Mouse (Mus musculus): ENCODE data around the gene Impdh1. TPM values are rescaled to one million over a fixed set of nuclear protein-coding genes. Genes with fewer than 3 reads are reported as not detected.
A peak's percentile ranks its signal among the peaks of the same experiment; 100 is the strongest.
"Not testable (repeated sequence)": the region's sequence is repeated elsewhere in the genome, so short reads cannot be mapped to it uniquely, and the experiment has no call there.

Impdh1 gene
- polyA plus RNA-seq, 1 experiment from 2014 or later, result 56.5 TPM

- no peak overlapping the region for H3K27ac ChIP-seq (ENCODE audit: low read depth, low read length)
- no peak overlapping the region for H3K9ac ChIP-seq (ENCODE audit: low read length)
- no peaks in the 10 kb centered on the region for H3K27me3 ChIP-seq (ENCODE audit: control insufficient read depth, insufficient read depth, low read length)
- no peaks in the 10 kb centered on the region for H3K36me3 ChIP-seq (ENCODE audit: control insufficient read depth, insufficient read depth, low read length)
- DNase-seq (ENCODE audit: low spot score) (no peak), ATAC-seq (ENCODE audit: insufficient read depth, low FRiP score, low TSS enrichment) (no peak)
- no peak overlapping the region for H3K4me3 ChIP-seq (ENCODE audit: low read depth, low read length)
- H3K9me3 ChIP-seq (ENCODE audit: control insufficient read depth, low read length), result no peaks in the 10 kb centered on the region
- WGBS, result 94% methylated on average over 6 of the region's 6 CpGs
- no peaks in the 10 kb centered on the region for H3K4me1 ChIP-seq (ENCODE audit: control insufficient read depth, insufficient read depth, low read length)
- no peak overlapping the region for H3K4me2 ChIP-seq (ENCODE audit: low read depth)
Observed at GRCm38 (mm10) chr6:29229265-29229913, 13.2 kb upstream of the Impdh1 start.

DNA sequence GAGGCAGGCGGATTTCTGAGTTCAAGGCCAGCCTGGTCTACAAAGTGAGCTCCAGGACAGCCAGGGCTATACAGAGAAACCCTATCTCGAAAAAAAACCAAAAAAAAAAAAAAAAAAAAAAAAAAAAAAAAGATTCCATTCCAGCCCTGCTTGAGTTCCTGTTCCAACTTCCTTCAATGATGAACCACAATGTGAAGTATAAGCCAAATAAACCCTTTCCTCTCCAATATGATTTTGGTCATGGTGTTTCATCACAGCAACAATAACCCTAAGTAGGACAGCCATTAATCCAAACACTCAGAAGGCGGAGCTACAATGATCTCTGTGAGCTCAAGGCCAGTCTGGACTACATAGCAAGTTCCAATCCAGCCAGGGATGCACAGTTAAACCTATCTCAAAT is 1.6 kb upstream of the Impdh1 start:
- peaks cover 16% of the 10 kb centered on the region; the same call in 1 of the 2 replicates for H3K4me1 ChIP-seq (ENCODE audit: control insufficient read depth, insufficient read depth, low read length)
- 80% methylated on average over 3 of the region's 3 CpGs for WGBS
- not testable (repeated sequence) for ATAC-seq (ENCODE audit: insufficient read depth, low FRiP score, low TSS enrichment); H3K27me3 ChIP-seq (ENCODE audit: control insufficient read depth, insufficient read depth, low read length); H3K27ac ChIP-seq (ENCODE audit: low read depth, low read length); H3K9me3 ChIP-seq (ENCODE audit: control insufficient read depth, low read length); H3K9ac ChIP-seq (ENCODE audit: low read length); H3K4me3 ChIP-seq (ENCODE audit: low read depth, low read length); DNase-seq (ENCODE audit: low spot score); H3K36me3 ChIP-seq (ENCODE audit: control insufficient read depth, insufficient read depth, low read length); H3K4me2 ChIP-seq (ENCODE audit: low read depth)

GRCm38 (mm10) chr6:29215181-29215580 is 983 bp downstream of the Impdh1 start:
- Histone ChIP-seq H3K4me3 (ENCODE audit: low read depth, low read length) (peak overlapping the region; percentile 67), H3K4me2 (ENCODE audit: low read depth) (peak overlapping the region; percentile 99), H3K4me1 (ENCODE audit: control insufficient read depth, insufficient read depth, low read length) (peaks cover 21% of the 10 kb centered on the region; the same call in 1 of the 2 replicates), H3K9me3 (ENCODE audit: control insufficient read depth, low read length) (no peaks in the 10 kb centered on the region), H3K9ac (ENCODE audit: low read length) (peak overlapping the region; percentile 18; the same call in 1 of the 2 replicates), H3K27me3 (ENCODE audit: control insufficient read depth, insufficient read depth, low read length) (peaks cover 9% of the 10 kb centered on the region), H3K36me3 (ENCODE audit: control insufficient read depth, insufficient read depth, low read length) (no peaks in the 10 kb centered on the region), H3K27ac (ENCODE audit: low read depth, low read length) (no peak overlapping the region)
- WGBS, result 7% methylated on average over 9 of the region's 9 CpGs
- DNase-seq (ENCODE audit: low spot score), result no peak
- no peak for ATAC-seq (ENCODE audit: insufficient read depth, low FRiP score, low TSS enrichment)

- no peak for DNase-seq (ENCODE audit: low spot score)
- no peak for ATAC-seq (ENCODE audit: insufficient read depth, low FRiP score, low TSS enrichment)
- 36% methylated on average over 5 of the region's 5 CpGs for WGBS
- no peak overlapping the region for H3K27ac ChIP-seq (ENCODE audit: low read depth, low read length)
- no peaks in the 10 kb centered on the region for H3K9me3 ChIP-seq (ENCODE audit: control insufficient read depth, low read length)
- H3K9ac ChIP-seq (ENCODE audit: low read length), result no peak overlapping the region
- H3K36me3 ChIP-seq (ENCODE audit: control insufficient read depth, insufficient read depth, low read length), result no peaks in the 10 kb centered on the region
- H3K4me2 ChIP-seq (ENCODE audit: low read depth), result no peak overlapping the region; the same call in 1 of the 2 replicates
- H3K27me3 ChIP-seq (ENCODE audit: control insufficient read depth, insufficient read depth, low read length), result peaks cover 9% of the 10 kb centered on the region
- H3K4me1 ChIP-seq (ENCODE audit: control insufficient read depth, insufficient read depth, low read length), result peaks cover 21% of the 10 kb centered on the region; the same call in 1 of the 2 replicates
- H3K4me3 ChIP-seq (ENCODE audit: low read depth, low read length), result no peak overlapping the region; the same call in 1 of the 2 replicates
Observed at GRCm38 (mm10) chr6:29214776-29215175, 1.4 kb downstream of the Impdh1 start.

- peaks cover 9% of the 10 kb centered on the region for H3K27me3 ChIP-seq (ENCODE audit: control insufficient read depth, insufficient read depth, low read length)
- DNase-seq (ENCODE audit: low spot score), result peak; percentile 50
- peaks cover 21% of the 10 kb centered on the region; the same call in 1 of the 2 replicates for H3K4me1 ChIP-seq (ENCODE audit: control insufficient read depth, insufficient read depth, low read length)
- H3K9me3 ChIP-seq (ENCODE audit: control insufficient read depth, low read length), result no peaks in the 10 kb centered on the region
- H3K4me2 ChIP-seq (ENCODE audit: low read depth), result no peak overlapping the region
- WGBS, result 6% methylated on average over 1 of the region's 1 CpGs
- no peak overlapping the region for H3K27ac ChIP-seq (ENCODE audit: low read depth, low read length)
- no peak for ATAC-seq (ENCODE audit: insufficient read depth, low FRiP score, low TSS enrichment)
- no peaks in the 10 kb centered on the region for H3K36me3 ChIP-seq (ENCODE audit: control insufficient read depth, insufficient read depth, low read length)
- H3K9ac ChIP-seq (ENCODE audit: low read length), result no peak overlapping the region
- no peak overlapping the region for H3K4me3 ChIP-seq (ENCODE audit: low read depth, low read length)
Observed at GRCm38 (mm10) chr6:29214245-29214644, 1.9 kb downstream of the Impdh1 start.

DNA sequence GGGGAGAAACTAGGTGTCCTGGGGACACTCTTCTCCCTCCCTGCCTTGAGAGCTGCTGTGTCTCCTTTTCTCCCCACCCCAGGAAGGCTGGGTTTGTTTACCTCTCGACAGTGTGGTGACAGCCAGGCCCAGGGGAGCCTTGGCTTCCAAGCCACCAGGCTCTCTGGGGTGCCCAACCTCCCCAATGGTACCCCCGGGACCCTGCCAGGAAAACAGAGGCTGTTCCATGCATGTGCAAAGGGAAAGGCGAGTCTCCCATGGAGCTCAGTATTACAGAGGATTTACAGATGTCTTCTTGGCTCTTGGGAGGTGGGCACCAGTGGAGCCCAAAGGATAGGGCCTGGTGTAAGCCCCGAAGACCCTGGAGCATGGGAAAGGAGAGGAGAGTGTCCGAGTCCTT is 2.7 kb downstream of the Impdh1 start:
- Histone ChIP-seq H3K9me3 (ENCODE audit: control insufficient read depth, low read length) (no peaks in the 10 kb centered on the region), H3K4me3 (ENCODE audit: low read depth, low read length) (no peak overlapping the region), H3K27ac (ENCODE audit: low read depth, low read length) (no peak overlapping the region), H3K4me2 (ENCODE audit: low read depth) (no peak overlapping the region), H3K9ac (ENCODE audit: low read length) (no peak overlapping the region), H3K27me3 (ENCODE audit: control insufficient read depth, insufficient read depth, low read length) (peaks cover 9% of the 10 kb centered on the region), H3K36me3 (ENCODE audit: control insufficient read depth, insufficient read depth, low read length) (no peaks in the 10 kb centered on the region), H3K4me1 (ENCODE audit: control insufficient read depth, insufficient read depth, low read length) (peaks cover 21% of the 10 kb centered on the region; the same call in 1 of the 2 replicates)
- WGBS, result 50% methylated on average over 5 of the region's 5 CpGs
- ATAC-seq (ENCODE audit: insufficient read depth, low FRiP score, low TSS enrichment) (no peak), DNase-seq (ENCODE audit: low spot score) (no peak)

GRCm38 (mm10) chr6:29211806-29212492 is 4.2 kb downstream of the Impdh1 start:
- peak overlapping the region; percentile 76 for H3K27ac ChIP-seq (ENCODE audit: low read depth, low read length)
- peak; percentile 90 for DNase-seq (ENCODE audit: low spot score)
- under 1% methylated on average over 64 of the region's 66 CpGs for WGBS

GRCm38 (mm10) chr6:29211146-29211545 is 5.0 kb downstream of the Impdh1 start:
- ATAC-seq (ENCODE audit: insufficient read depth, low FRiP score, low TSS enrichment), result no peak
- WGBS, result 27% methylated on average over 7 of the region's 7 CpGs
- Histone ChIP-seq H3K9me3 (ENCODE audit: control insufficient read depth, low read length) (no peaks in the 10 kb centered on the region), H3K9ac (ENCODE audit: low read length) (peak overlapping the region; percentile 67), H3K4me3 (ENCODE audit: low read depth, low read length) (peak overlapping the region; percentile 63), H3K27ac (ENCODE audit: low read depth, low read length) (no peak overlapping the region), H3K27me3 (ENCODE audit: control insufficient read depth, insufficient read depth, low read length) (peaks cover 9% of the 10 kb centered on the region), H3K36me3 (ENCODE audit: control insufficient read depth, insufficient read depth, low read length) (no peaks in the 10 kb centered on the region), H3K4me2 (ENCODE audit: low read depth) (peak overlapping the region; percentile 92), H3K4me1 (ENCODE audit: control insufficient read depth, insufficient read depth, low read length) (peaks cover 21% of the 10 kb centered on the region; the same call in 1 of the 2 replicates)
- no peak for DNase-seq (ENCODE audit: low spot score)

More at GRCm38 (mm10) chr6:29211806-29212492, 4.2 kb downstream of the Impdh1 start:
- peak overlapping the region; percentile 67 for H3K9ac ChIP-seq (ENCODE audit: low read length)
- peaks cover 9% of the 10 kb centered on the region for H3K27me3 ChIP-seq (ENCODE audit: control insufficient read depth, insufficient read depth, low read length)
- no peaks in the 10 kb centered on the region for H3K36me3 ChIP-seq (ENCODE audit: control insufficient read depth, insufficient read depth, low read length)
- H3K4me2 ChIP-seq (ENCODE audit: low read depth), result peak overlapping the region; percentile 92
- H3K4me1 ChIP-seq (ENCODE audit: control insufficient read depth, insufficient read depth, low read length), result peaks cover 21% of the 10 kb centered on the region; the same call in 1 of the 2 replicates
- peak; percentile 75 for ATAC-seq (ENCODE audit: insufficient read depth, low FRiP score, low TSS enrichment)
- H3K4me3 ChIP-seq (ENCODE audit: low read depth, low read length), result peak overlapping the region; percentile 63
- H3K9me3 ChIP-seq (ENCODE audit: control insufficient read depth, low read length), result no peaks in the 10 kb centered on the region
